Mouse (Mus musculus): ENCODE measurements around the gene Bco1.
A peak's percentile ranks its signal among the peaks of the same experiment; 100 is the strongest.

The Bco1 gene

DNA sequence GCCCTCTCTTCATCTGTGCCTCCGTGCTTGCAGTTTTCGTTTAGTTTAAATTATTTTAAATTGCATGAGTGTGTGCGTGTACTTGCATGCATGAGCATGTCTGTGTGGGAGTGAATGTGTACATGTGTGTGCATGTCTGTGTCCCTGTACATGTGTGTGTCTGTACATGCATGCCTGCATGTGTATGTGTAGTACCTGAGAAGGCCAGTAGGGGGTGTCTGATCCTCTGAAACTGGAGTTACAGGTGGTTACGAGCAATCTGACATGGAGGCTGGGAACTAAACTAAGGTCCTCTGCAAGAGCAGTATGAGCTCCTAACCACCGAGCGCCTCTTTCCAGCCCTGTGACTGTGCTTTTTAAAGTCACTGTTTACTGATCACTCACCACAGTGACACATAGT, 52.9 kb downstream of the Bco1 start:
- DNase-seq (ENCODE audit: low read depth): peak; percentile 25

DNA sequence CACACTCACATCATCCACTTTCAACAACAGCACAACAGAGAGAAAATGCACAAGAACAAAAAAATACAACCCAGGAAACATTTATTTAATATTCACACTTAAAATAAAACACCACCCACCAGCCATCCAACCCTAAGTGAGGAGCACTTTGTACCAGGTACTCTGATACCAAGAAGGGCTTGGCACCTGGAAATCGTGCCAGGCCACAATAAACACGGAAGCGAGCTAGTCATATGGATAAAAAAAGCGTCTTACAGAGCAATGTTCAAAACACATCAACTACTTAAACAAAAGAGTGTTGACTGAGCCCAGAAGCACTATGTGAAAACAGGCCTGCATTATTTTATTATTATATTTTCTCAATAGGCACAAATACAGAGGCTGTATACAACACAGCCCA, 60.5 kb downstream of the Bco1 start:
- no peak for DNase-seq (ENCODE audit: low read depth)

DNA sequence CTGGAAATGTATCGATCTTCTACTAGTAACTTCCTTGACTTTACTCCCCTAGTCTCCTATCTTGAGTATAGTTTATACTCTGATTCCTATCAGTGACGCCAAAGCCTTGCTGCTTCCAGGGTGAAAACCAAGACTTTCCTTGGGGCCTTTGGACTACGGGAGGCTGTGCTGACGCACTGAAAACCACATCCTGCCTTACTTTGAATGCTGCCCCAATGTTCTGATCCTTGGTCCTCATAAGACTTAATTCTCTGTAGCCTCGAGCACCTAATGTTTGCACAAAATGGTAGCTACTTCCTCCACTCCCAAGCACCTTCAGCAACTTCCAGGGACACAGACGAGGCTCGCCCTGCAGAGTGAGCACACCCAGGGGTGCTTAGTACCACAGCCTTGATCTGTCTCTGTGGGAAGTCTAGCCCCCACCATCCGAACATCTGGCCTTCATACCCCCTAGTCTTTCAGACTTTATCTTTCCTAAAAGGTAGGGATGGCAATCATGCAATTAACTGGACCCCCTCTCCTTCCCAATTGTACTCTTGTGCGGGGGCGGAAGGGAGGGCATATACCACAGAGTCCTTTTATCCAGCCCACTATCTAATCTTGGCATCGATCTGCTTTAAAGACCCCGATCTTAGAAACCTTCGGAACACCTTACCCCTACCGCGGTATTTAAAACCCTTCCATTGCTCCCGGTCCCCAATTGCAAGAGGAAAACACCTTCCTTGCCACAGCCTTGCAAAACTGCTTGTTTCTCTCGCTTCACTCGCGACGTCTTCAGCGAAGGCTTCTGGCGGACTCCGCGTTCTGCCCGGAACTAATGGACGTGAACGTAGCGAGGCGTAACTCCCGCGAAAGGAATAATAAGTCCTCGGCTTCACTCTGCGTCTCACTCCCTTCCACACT, 61.5 kb downstream of the Bco1 start:
- peak; percentile 79 for DNase-seq (ENCODE audit: low read depth)

DNA sequence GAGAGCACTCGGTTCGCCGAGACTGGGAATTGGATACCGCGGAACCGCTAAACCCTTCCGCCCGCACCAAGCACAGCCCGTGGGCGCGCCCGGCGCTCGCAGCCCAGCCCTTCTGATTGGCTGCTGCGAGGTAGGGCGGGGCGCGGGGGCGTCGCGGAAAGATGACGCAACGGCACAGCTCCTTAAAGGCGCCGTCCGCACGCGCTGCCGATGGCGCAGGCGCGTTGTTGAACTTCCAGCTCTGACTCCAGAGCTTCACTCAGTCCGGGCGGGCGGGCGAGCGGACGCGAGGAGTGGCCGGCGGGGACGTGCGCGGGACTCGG, 62.1 kb downstream of the Bco1 start:
- DNase-seq (ENCODE audit: low read depth): peak; percentile 96

DNA sequence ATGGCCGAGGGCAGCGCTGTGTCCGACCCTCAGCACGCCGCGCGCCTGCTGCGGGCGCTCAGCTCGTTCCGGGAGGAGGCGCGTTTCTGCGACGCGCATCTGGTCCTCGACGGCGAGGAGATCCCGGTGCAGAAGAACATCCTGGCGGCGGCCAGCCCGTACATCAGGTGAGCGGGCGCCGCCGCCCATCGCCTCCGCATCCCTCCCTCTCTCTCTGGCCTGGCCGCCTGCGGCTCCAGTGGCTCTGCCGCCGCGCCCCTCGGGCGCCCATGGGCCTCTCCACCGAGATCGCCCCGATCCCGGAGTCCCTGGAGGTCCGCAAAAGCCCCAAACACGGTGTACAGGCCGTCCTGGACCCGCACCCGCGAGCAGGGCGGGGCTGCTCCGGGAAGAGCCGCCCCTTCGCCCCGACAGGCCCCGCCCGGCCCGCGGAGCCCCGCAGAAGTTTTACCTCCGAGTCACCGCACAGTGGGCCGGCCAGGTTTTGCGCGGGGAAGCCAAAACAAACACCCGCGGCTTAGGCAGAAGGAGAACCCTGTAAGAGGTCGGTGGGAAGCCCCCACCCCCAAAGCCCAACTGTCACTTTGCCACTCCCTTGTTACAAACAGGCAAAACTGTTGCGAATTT, 62.6 kb downstream of the Bco1 start, which contains the start of gene Gan:
Gene Gan, plus strand, starts transcription at position 1 of the 627 bp plus-strand sequence.
- peak; percentile 42 for DNase-seq (ENCODE audit: low read depth)

DNA sequence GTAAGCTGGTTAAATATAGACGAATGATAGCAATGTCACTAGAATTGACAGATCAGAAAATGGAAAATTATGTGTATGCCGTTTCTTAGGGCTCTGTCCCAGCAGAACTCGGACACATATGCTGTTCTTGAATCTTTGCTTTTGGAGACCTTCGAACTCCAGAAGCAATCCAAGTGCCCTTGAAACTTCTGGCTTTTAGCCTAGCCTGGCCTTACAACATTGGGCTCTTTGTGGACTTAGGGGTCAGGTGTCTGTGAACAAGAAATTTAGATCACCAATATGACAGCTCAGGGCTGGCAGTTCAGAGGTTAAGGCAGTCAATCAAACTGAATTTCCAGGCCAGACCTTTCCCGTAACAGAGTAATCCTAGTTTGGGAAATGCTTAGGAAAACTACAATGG, 63.4 kb downstream of the Bco1 start:
- no peak for DNase-seq (ENCODE audit: low read depth)

DNA sequence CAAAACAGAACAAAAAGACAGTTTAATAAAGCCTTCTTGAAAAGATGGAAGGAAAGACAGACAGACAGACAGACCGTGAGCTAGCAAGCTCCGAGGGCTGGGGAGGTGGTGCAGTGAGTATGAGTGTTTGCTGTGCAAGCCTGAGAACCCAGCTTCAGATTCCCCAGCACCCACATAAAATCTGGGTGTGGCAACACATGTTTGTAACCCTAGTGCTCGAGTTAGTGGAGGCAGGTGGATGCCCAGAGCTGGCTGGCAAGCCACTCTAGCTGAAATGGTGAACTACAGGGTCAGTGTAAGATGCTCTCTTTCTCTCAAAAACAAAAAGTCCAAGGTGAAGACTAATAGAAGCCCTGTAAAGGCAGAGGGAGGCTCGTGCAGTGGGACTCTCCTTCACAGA, 69.3 kb downstream of the Bco1 start:
- no peak for DNase-seq (ENCODE audit: low read depth)

DNA sequence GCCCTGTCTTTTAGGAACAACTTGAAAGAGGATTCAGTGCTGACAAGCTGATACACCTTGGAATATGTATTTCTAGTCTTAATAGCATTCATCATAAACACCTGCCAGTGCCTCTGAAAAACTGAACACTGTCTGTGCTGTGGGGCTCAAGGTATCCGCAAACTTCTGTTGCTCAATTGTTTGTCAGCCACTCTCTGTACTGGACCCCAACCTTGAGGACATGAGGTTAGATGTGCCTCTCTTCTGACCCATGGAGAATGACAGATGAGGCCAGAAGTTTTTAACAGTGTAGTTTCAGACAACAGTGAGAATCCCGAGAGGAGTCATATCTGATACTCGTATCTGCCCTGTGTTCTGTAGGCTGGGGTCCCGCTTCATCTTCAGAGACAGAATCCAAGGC, 69.9 kb downstream of the Bco1 start:
- DNase-seq (ENCODE audit: low read depth): no peak

DNA sequence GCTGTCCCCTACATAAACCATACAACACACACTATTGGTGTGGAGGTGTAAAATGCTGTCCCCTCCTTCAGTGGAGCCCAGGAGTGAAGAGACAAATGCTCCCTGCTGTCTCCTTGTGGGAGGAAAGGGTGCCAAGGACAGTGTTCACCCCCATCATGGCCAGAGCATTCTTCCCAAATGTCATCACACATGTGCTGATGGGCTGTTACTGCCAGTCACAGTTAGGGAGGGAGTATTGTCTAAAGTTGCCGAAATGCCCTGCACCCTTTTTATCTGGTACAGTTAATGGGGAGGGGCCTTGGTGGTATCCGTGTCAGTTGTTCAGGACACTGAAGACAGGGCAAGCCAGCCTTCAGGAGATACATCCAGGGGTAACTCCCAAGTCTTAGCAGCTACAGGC, 70.9 kb downstream of the Bco1 start:
- no peak for DNase-seq (ENCODE audit: low read depth)

DNA sequence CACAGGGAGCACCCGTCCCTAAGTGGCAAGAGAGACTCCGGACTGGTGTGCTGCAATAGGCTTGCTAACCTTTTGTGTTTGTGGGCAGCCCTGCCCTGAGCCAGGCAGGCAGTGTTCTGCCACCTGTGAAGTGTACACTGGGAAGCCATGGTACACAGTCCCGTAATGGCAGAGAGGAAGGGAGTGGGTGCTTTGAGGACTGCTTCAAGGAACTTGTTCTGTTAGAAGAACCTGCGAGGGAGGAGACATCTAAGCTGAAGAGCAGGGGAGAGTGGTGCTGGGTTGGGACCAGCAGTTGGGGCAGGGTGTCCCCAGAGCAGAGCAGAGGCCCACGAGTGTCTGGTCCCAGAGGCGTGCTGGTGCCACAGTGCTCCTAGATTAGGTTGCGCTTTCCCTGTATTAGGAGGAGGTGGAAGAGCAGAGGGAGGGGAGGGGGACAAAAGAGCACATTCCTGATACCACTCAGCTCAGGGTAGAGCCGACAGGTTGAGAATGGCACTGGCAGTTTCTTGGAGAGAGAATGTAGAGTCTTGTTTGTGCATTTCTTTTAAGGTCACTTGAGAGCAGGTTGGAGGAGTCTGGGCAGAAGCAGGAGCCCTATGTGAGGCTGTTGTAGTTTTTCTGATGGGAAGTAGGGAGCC, 71.7 kb downstream of the Bco1 start:
- DNase-seq (ENCODE audit: low read depth): no peak

DNA sequence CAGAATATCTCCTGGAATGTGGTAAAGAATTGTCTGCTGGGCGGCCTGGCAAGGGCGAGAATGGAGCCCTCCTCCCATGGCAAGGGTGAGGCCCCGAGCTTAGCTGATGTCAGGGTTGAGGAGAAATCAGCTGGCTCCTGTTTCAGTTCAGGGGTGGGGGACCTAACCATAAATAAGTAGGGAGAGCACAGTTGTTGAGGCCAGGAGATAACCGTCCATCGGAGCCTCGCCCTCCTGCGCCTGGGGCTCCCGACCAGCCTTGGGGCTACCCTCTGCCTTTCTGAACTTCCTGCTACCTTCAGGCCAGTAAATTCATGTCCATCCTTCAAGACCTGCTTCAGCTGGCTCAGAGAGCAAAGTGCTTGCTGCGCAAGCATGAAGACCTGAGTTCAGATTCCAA, 72.7 kb downstream of the Bco1 start:
- no peak for DNase-seq (ENCODE audit: low read depth)

DNA sequence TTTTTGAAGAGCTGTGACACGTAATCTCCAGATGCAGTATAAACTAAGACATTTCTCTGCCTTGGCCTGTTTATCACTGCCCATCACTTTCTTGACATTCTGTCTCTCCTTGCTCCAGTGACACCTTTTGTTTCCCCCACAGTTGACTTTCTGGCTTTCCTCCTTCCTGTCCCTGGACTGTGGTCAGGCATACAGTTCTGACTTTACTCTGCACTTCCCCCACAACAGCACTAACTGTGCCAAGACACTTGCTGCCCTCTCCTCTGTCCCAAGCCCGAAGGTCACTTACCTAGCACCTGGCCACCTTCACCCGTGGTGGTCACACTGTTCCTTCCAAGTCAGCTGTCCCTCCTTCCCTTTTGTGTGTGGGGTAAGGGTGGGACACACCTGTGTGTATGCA, 76.2 kb downstream of the Bco1 start:
- DNase-seq (ENCODE audit: low read depth): peak; percentile 57

DNA sequence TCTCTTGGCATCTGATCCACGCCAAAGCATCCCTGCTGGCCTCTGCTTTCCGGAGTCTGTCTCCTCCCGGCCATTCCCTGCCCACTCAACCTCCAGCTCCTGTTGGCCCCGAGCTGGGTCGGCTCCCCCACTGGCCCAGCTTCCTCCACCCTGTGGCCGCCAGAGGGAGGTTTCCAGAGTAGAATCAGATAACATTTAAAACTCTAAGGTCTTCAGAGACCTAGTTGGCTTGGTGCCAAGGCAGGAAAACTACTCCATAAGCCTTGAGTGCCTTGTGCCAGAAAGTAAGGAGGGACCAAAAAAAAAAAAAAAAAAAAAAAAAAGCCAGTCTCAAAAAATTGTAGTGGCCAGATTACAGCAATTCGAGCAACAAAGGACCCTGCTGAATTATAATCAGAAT, 77.2 kb downstream of the Bco1 start:
- DNase-seq (ENCODE audit: low read depth): peak; percentile 71

DNA sequence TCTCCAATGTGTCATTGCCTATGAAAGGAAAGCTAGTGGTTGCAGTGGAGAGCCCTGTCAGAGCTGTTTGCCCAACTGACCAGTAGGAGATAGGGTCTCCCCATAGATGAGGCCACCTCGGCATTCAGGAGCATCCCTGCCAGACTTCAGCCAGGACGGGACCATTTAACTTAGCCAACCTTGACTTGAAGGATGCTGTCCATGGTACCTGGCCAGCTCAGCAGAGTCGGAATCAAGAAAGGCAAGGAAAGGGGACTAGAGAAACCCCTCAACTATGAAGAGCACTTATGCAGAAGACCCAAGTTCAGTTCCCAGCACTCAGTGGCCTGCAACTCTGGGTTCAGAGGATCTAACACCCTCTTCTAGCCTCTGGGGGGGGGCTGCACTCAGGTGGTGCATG, 78.0 kb downstream of the Bco1 start:
- no peak for DNase-seq (ENCODE audit: low read depth)

DNA sequence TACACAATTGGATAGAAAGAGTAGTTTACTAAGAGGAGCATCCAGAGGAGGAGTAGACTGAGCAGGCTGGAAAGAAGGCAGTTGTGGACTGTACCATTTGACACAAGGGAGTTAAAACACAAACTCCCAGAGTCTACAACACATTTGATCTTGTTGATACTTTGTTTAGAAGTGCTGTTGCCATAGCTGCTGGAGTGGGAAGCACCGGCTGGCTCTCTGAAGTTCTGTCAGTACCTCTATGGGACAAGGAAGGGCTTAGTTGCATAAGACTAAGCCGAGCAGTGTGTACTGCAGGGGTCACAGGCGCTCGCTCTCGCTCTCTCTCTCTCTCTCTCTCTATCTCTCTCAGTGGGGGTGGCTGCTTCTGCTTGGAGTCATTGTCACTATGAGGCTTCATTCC, 78.9 kb downstream of the Bco1 start:
- no peak for DNase-seq (ENCODE audit: low read depth)

DNA sequence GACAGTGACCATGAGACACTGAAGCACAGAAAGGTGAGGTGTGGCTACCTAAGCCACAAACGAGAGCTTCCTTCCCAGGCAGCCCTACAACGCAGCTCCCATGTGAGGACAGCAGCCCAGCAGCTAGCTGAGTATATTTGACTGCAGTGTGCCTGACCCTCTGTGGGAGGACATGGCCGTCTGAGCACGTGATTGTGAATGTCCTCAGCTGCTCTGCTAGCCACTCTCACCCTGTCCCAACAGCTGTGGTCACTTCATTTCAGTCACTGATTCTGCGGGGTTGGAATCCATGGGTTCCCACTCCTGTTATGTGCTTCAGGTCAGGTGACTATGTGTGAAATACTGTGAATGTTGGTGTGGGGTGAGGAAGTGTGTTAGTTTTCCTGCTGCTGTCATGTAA, 80.7 kb downstream of the Bco1 start:
- DNase-seq (ENCODE audit: low read depth): no peak

DNA sequence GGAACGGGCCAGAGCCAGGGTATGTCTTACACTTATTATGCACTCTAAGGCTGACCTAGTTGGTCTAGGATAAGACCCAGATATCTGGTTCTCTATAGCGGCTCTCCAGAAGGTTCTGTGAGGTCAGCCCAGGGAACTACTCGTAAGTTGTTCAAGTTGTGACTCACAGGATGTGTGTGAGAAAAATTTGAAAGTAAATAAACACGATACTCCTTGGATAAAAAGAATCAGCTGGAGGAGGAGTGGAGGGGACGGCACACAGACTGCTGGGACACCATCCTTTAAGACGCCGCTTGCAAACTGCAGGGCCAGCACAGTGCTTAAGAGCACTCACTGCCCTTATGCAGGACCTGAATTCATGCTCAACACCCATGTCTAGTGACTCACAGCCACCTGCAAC, 81.6 kb downstream of the Bco1 start:
- no peak for DNase-seq (ENCODE audit: low read depth)

DNA sequence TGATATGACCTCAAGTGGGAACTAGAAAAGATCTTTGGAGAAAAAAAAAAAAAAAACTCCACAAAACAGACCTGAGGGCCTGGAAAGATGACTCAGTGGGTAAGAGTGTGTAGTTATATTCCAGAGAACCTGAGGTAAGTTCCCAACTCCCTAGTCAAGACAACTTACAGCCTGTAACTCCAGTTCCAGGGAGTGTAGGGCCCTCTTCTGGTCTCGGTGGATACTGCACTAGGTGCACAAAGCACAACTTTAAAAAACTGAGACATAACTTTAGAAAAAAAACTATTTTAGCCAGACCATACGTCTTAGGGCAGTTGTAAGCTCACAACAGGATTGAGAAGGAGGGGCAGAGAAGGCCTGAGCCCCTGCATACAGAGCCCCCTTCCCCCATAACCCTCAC, 82.4 kb downstream of the Bco1 start:
- DNase-seq (ENCODE audit: low read depth): no peak

DNA sequence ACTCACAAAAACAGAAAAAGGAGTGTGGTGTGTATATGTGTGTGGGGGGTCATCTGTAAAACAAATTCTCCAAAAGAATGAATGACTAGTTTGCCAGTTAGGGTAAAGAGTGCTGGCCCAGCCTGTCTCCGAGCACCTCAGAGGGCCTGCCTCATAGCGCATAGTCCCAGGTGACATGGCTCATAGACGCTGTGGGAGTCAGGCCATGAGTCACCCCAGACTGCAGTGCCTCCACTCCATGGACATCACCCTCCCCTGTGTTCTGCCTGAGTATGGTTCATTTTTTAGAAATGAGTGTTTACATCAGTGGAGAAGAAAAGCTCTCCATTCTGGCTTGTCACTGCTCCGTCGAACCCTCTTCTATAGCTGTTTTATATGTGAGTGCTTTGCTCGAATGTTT, 83.0 kb downstream of the Bco1 start:
- no peak for DNase-seq (ENCODE audit: low read depth)

DNA sequence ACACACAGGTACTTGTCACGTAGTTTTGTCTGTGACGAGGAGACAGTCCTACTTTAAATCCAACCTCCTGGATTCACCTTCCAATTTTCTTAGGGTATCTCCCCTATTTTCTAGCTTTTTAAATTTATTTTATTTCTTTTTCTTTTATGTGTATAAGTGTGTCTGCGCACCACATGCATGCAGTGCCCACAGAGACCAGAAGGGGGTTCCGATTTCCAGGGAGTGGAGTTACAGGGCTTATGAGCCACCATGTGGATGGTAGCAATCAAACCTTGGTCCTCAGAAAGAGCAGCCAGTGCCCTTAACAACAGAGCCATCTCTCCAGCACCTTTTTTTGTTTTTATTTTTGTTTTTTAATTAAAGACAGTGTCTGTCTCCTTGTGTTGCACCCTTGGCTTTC, 87.1 kb downstream of the Bco1 start:
- DNase-seq (ENCODE audit: low read depth): no peak

Measured in 416B (cell line).